Mouse (Mus musculus): ENCODE measurements around the gene Lefty2. TPM values are rescaled to one million over a fixed set of nuclear protein-coding genes. Genes with fewer than 3 reads are reported as not detected.

Lefty2 gene
- polyA plus RNA-seq, 1 experiment: 124 TPM

GRCm38 (mm10) chr1:180911138-180911537 lies 18.2 kb downstream of the Lefty2 start:
- no peak overlapping the region for H3K4me3 ChIP-seq (ENCODE audit: low read depth, low read length)
- H3K9me3 ChIP-seq (replicated peaks; ENCODE audit: control insufficient read depth, insufficient read depth, low read length, poor library complexity, severe bottlenecking): no peaks in the 10 kb centered on the region
- no peaks in the 10 kb centered on the region for H3K27me3 ChIP-seq (ENCODE audit: control insufficient read depth, insufficient read depth, low read length, poor library complexity, severe bottlenecking)
- TF ChIP-seq CTCF (IDR thresholded peaks at IDR 0.05; ENCODE audit: low read depth, low read length) (peak; percentile 38), EP300 (IDR thresholded peaks at IDR 0.05; ENCODE audit: insufficient read depth, low read depth, low read length) (no peak), POLR2A (IDR thresholded peaks at IDR 0.05; ENCODE audit: insufficient read depth, low read length) (no peak)
- H3K4me1 ChIP-seq (ENCODE audit: control insufficient read depth, insufficient read depth, low read length): peaks cover 3% of the 10 kb centered on the region
- 0 out of 2 replicates have a peak overlapping the region, but pooled peaks have one; percentile 18 for H3K9ac ChIP-seq (ENCODE audit: low read depth, poor library complexity, severe bottlenecking)
- H3K27ac ChIP-seq (ENCODE audit: insufficient read depth, low read length): no peak overlapping the region
- peaks cover 20% of the 10 kb centered on the region for H3K36me3 ChIP-seq (ENCODE audit: control insufficient read depth, insufficient read depth, low read length, poor library complexity, severe bottlenecking)

GRCm38 (mm10) chr1:180911653-180912287 lies 18.9 kb downstream of the Lefty2 start:
- no peak overlapping the region; the same call in 1 of the 2 replicates for H3K4me3 ChIP-seq (ENCODE audit: low read depth, low read length)
- H3K27me3 ChIP-seq (ENCODE audit: control insufficient read depth, insufficient read depth, low read length, poor library complexity, severe bottlenecking): no peaks in the 10 kb centered on the region
- peaks cover 3% of the 10 kb centered on the region for H3K4me1 ChIP-seq (ENCODE audit: control insufficient read depth, insufficient read depth, low read length)
- H3K36me3 ChIP-seq (ENCODE audit: control insufficient read depth, insufficient read depth, low read length, poor library complexity, severe bottlenecking): peaks cover 15% of the 10 kb centered on the region
- no peaks in the 10 kb centered on the region for H3K9me3 ChIP-seq (replicated peaks; ENCODE audit: control insufficient read depth, insufficient read depth, low read length, poor library complexity, severe bottlenecking)
- TF ChIP-seq EP300 (IDR thresholded peaks at IDR 0.05; ENCODE audit: insufficient read depth, low read depth, low read length) (no peak), CTCF (IDR thresholded peaks at IDR 0.05; ENCODE audit: low read depth, low read length) (no peak), POLR2A (IDR thresholded peaks at IDR 0.05; ENCODE audit: insufficient read depth, low read length) (no peak)
- H3K9ac ChIP-seq (ENCODE audit: low read depth, poor library complexity, severe bottlenecking): peak overlapping the region; percentile 18; the same call in 1 of the 2 replicates
- H3K27ac ChIP-seq (ENCODE audit: insufficient read depth, low read length): no peak overlapping the region

DNA sequence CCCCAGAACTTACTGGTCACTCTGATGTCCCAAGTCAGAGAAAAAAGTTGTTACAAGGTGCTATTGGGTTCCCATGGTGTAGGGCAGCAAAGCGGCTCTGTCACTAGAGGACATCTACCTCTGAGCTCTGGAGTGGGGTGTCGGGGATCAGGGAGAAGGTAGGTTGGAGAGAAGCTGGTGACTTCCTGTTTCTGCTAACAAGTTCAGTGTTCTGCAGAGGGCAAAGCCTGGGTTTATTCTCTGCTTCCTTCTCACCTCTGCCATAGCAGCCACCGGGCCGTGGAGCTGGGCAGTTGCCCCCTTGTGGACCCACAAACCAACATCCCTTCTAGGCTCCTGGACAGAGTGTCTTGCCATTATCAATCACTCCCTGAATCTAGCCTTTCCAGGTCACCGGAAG lies 19.9 kb downstream of the Lefty2 start:
- Histone ChIP-seq H3K9ac (ENCODE audit: low read depth, poor library complexity, severe bottlenecking) (no peak overlapping the region), H3K9me3 (replicated peaks; ENCODE audit: control insufficient read depth, insufficient read depth, low read length, poor library complexity, severe bottlenecking) (no peaks in the 10 kb centered on the region), H3K4me3 (ENCODE audit: low read depth, low read length) (no peak overlapping the region), H3K36me3 (ENCODE audit: control insufficient read depth, insufficient read depth, low read length, poor library complexity, severe bottlenecking) (peaks cover 5% of the 10 kb centered on the region), H3K27ac (ENCODE audit: insufficient read depth, low read length) (no peak overlapping the region), H3K4me1 (ENCODE audit: control insufficient read depth, insufficient read depth, low read length) (no peaks in the 10 kb centered on the region), H3K27me3 (ENCODE audit: control insufficient read depth, insufficient read depth, low read length, poor library complexity, severe bottlenecking) (no peaks in the 10 kb centered on the region)
- TF ChIP-seq POLR2A (IDR thresholded peaks at IDR 0.05; ENCODE audit: insufficient read depth, low read length): no peak
- TF ChIP-seq EP300 (IDR thresholded peaks at IDR 0.05; ENCODE audit: insufficient read depth, low read depth, low read length): no peak
- TF ChIP-seq CTCF (IDR thresholded peaks at IDR 0.05; ENCODE audit: low read depth, low read length): no peak

DNA sequence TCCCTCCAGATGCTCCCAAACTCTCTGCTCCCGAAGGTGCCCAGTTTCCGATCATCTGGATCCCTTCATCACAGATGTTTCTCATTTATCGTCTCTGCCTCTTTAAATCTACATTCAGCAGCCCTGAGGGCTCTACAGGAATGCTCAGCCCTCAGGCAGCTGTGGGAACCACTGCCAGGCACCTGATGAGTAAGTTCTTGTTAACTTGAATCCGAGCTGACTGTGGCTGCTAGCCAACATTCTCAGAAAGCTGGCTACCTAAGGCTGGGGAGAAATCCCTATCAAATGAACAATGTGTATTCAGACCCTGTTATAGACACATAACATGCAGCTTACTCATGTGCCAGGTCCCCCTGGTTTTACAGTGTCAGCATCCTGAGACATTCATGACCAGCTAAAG lies 20.9 kb downstream of the Lefty2 start:
- Histone ChIP-seq H3K27ac (ENCODE audit: insufficient read depth, low read length) (no peak overlapping the region), H3K9me3 (replicated peaks; ENCODE audit: control insufficient read depth, insufficient read depth, low read length, poor library complexity, severe bottlenecking) (no peaks in the 10 kb centered on the region)

GRCm38 (mm10) chr1:180916425-180916824 lies 23.5 kb downstream of the Lefty2 start:
- no peaks in the 10 kb centered on the region for H3K36me3 ChIP-seq (ENCODE audit: control insufficient read depth, insufficient read depth, low read length, poor library complexity, severe bottlenecking)
- H3K4me3 ChIP-seq (ENCODE audit: low read depth, low read length): no peak overlapping the region
- no peaks in the 10 kb centered on the region for H3K27me3 ChIP-seq (ENCODE audit: control insufficient read depth, insufficient read depth, low read length, poor library complexity, severe bottlenecking)
- TF ChIP-seq POLR2A (IDR thresholded peaks at IDR 0.05; ENCODE audit: insufficient read depth, low read length) (no peak), CTCF (IDR thresholded peaks at IDR 0.05; ENCODE audit: low read depth, low read length) (no peak), EP300 (IDR thresholded peaks at IDR 0.05; ENCODE audit: insufficient read depth, low read depth, low read length) (no peak)
- no peak overlapping the region for H3K9ac ChIP-seq (ENCODE audit: low read depth, poor library complexity, severe bottlenecking)
- no peak overlapping the region for H3K27ac ChIP-seq (ENCODE audit: insufficient read depth, low read length)
- no peaks in the 10 kb centered on the region for H3K9me3 ChIP-seq (replicated peaks; ENCODE audit: control insufficient read depth, insufficient read depth, low read length, poor library complexity, severe bottlenecking)
- H3K4me1 ChIP-seq (ENCODE audit: control insufficient read depth, insufficient read depth, low read length): no peaks in the 10 kb centered on the region

More for the DNA sequence above, 20.9 kb downstream of the Lefty2 start:
- Histone ChIP-seq H3K9ac (ENCODE audit: low read depth, poor library complexity, severe bottlenecking) (no peak overlapping the region), H3K36me3 (ENCODE audit: control insufficient read depth, insufficient read depth, low read length, poor library complexity, severe bottlenecking) (no peaks in the 10 kb centered on the region), H3K4me3 (ENCODE audit: low read depth, low read length) (no peak overlapping the region), H3K27me3 (ENCODE audit: control insufficient read depth, insufficient read depth, low read length, poor library complexity, severe bottlenecking) (no peaks in the 10 kb centered on the region), H3K4me1 (ENCODE audit: control insufficient read depth, insufficient read depth, low read length) (no peaks in the 10 kb centered on the region)
- TF ChIP-seq EP300 (IDR thresholded peaks at IDR 0.05; ENCODE audit: insufficient read depth, low read depth, low read length) (no peak), POLR2A (IDR thresholded peaks at IDR 0.05; ENCODE audit: insufficient read depth, low read length) (no peak), CTCF (IDR thresholded peaks at IDR 0.05; ENCODE audit: low read depth, low read length) (no peak)

GRCm38 (mm10) chr1:180917053-180917452 lies 24.1 kb downstream of the Lefty2 start:
- Histone ChIP-seq H3K27me3 (ENCODE audit: control insufficient read depth, insufficient read depth, low read length, poor library complexity, severe bottlenecking) (no peaks in the 10 kb centered on the region), H3K4me3 (ENCODE audit: low read depth, low read length) (no peak overlapping the region), H3K9me3 (replicated peaks; ENCODE audit: control insufficient read depth, insufficient read depth, low read length, poor library complexity, severe bottlenecking) (no peaks in the 10 kb centered on the region), H3K4me1 (ENCODE audit: control insufficient read depth, insufficient read depth, low read length) (peaks cover 1% of the 10 kb centered on the region), H3K9ac (ENCODE audit: low read depth, poor library complexity, severe bottlenecking) (no peak overlapping the region), H3K36me3 (ENCODE audit: control insufficient read depth, insufficient read depth, low read length, poor library complexity, severe bottlenecking) (no peaks in the 10 kb centered on the region), H3K27ac (ENCODE audit: insufficient read depth, low read length) (no peak overlapping the region)
- no peak for TF ChIP-seq CTCF (IDR thresholded peaks at IDR 0.05; ENCODE audit: low read depth, low read length)
- TF ChIP-seq POLR2A (IDR thresholded peaks at IDR 0.05; ENCODE audit: insufficient read depth, low read length): no peak
- TF ChIP-seq EP300 (IDR thresholded peaks at IDR 0.05; ENCODE audit: insufficient read depth, low read depth, low read length): no peak

All from ES-Bruce4 (cell line).